Mouse (Mus musculus): ENCODE measurements around the gene Slc35c1. TPM values are rescaled to one million over a fixed set of nuclear protein-coding genes. Genes with fewer than 3 reads are reported as not detected.

Slc35c1 gene
- polyA plus RNA-seq (2015; fragmentation: Illumina TruSeq; extraction: RNeasy Lipid Tissue Mini Kit (QIAGEN cat#74804); ENCODE audit: insufficient read depth, low read depth, low replicate concordance): 5.8 TPM

GRCm38 (mm10) chr2:92459921-92460707, at the start of gene Slc35c1:
Slc35c1 (minus strand) TSS chr2:92460538.

GRCm38 (mm10) chr2:92433578-92434374, 26.6 kb downstream of the Slc35c1 start, which contains the start of gene Cry2:
Cry2 (minus strand) TSS chr2:92434043.

Other genes starting within 250 kb of the Slc35c1 start
- 8.3 TPM for gene Pex16, start 85.9 kb downstream of the Slc35c1 start, polyA plus RNA-seq (2015; fragmentation: Illumina TruSeq; extraction: RNeasy Lipid Tissue Mini Kit (QIAGEN cat#74804); ENCODE audit: insufficient read depth, low read depth, low replicate concordance)
- gene Large2, start 85.7 kb downstream of the Slc35c1 start, polyA plus RNA-seq (2015; fragmentation: Illumina TruSeq; extraction: RNeasy Lipid Tissue Mini Kit (QIAGEN cat#74804); ENCODE audit: insufficient read depth, low read depth, low replicate concordance): 25.1 TPM
- gene 1700029I15Rik, start 78.0 kb downstream of the Slc35c1 start, polyA plus RNA-seq (2015; fragmentation: Illumina TruSeq; extraction: RNeasy Lipid Tissue Mini Kit (QIAGEN cat#74804); ENCODE audit: insufficient read depth, low read depth, low replicate concordance): 2.9 TPM
- 7.5 TPM for gene Mapk8ip1, start 59.3 kb downstream of the Slc35c1 start, polyA plus RNA-seq (2015; fragmentation: Illumina TruSeq; extraction: RNeasy Lipid Tissue Mini Kit (QIAGEN cat#74804); ENCODE audit: insufficient read depth, low read depth, low replicate concordance)
- gene Cry2, start 26.5 kb downstream of the Slc35c1 start, polyA plus RNA-seq (2015; fragmentation: Illumina TruSeq; extraction: RNeasy Lipid Tissue Mini Kit (QIAGEN cat#74804); ENCODE audit: insufficient read depth, low read depth, low replicate concordance): 6.1 TPM
- gene Chst1, start 139.2 kb upstream of the Slc35c1 start, polyA plus RNA-seq (2015; fragmentation: Illumina TruSeq; extraction: RNeasy Lipid Tissue Mini Kit (QIAGEN cat#74804); ENCODE audit: insufficient read depth, low read depth, low replicate concordance): 2.4 TPM